Mouse (Mus musculus) hindbrain, embryonic 16.5 days (tissue): Measurements from ENCODE around the gene Gmps. TPM values are rescaled to one million over a fixed set of nuclear protein-coding genes. Genes with fewer than 3 reads are reported as not detected.

ENCODE experiments used
- ATAC-seq: fragments of 200-750 bp; cut with Nextera tagmentation; 2 replicates; pipeline ENCODE4 v1.8.0; 2017; ENCODE audit warnings: moderate TSS enrichment, moderate library complexity
- H3K27ac ChIP-seq: fragments of 300-500 bp; sonication (generic); 2 replicates; pipeline ENCODE4 v1.5.1; 2014; ENCODE audit warnings: low read depth, mild to moderate bottlenecking, control low read depth, low read length, moderate library complexity
- H3K27me3 ChIP-seq: fragments of 300-500 bp; sonication (generic); replicated peaks from 2 replicates; pipeline ENCODE4 v1.6.1; 2014; ENCODE audit warnings: low read length; ENCODE audit not compliant: control insufficient read depth, insufficient read depth
- H3K36me3 ChIP-seq: fragments of 300-500 bp; sonication (generic); 2 replicates; pipeline ENCODE4 v1.6.1; 2014; ENCODE audit warnings: mild to moderate bottlenecking, low read length, moderate library complexity, mixed read lengths; ENCODE audit not compliant: control insufficient read depth, insufficient read depth
- H3K4me1 ChIP-seq: fragments of 300-500 bp; sonication (generic); 2 replicates; pipeline ENCODE4 v1.6.1; 2014; ENCODE audit warnings: low read depth, low read length; ENCODE audit not compliant: control insufficient read depth, insufficient read depth
- H3K4me2 ChIP-seq: fragments of 300-500 bp; sonication (generic); 2 replicates; pipeline ENCODE4 v1.6.1; 2014; ENCODE audit warnings: mild to moderate bottlenecking, low read length, control low read depth, moderate library complexity
- H3K4me3 ChIP-seq: fragments of 300-500 bp; sonication (generic); 2 replicates; pipeline ENCODE4 v1.5.1; 2014; ENCODE audit warnings: mild to moderate bottlenecking, low read length, control low read depth, moderate library complexity
- H3K9ac ChIP-seq: fragments of 300-500 bp; sonication (generic); 2 replicates; pipeline ENCODE4 v1.6.1; 2014; ENCODE audit warnings: low read depth, mild to moderate bottlenecking, control low read depth, low read length, moderate library complexity
- H3K9me3 ChIP-seq: fragments of 300-500 bp; sonication (generic); 2 replicates; pipeline ENCODE4 v1.6.1; 2014; ENCODE audit warnings: mild to moderate bottlenecking, low read length, moderate library complexity; ENCODE audit not compliant: control insufficient read depth
- WGBS: fragments of 180-500 bp; shearing (Covaris S2); extraction: QIAGEN DNeasy Blood & Tissue Kit; methylation state at CpG from one replicate; pipeline ENCODE4 v1.1.7; 2014; 5-methylcytosine and 5-hydroxymethylcytosine counted together
- polyA plus RNA-seq: library from polyadenylated mRNA; unstranded; fragments of >200 nt; fragmentation: Nextera tagmentation; extraction: Ambion mirVana; gene quantifications from 2 replicates; pipeline ENCODE4 v1.2.1, GENCODE M21; 2015

Gmps gene
- polyA plus RNA-seq = 39.9 and 43.0 TPM in 2 replicates

GRCm38 (mm10) chr3:63975955-63976908 is at the start of gene Gmps:
TSS of gene Gmps (plus strand) at chr3:63976106.
- Histone ChIP-seq H3K4me1 (peaks cover 15% of the 10 kb centered on the region), H3K27ac (peak within 1 kb of the TSS; percentile 91), H3K4me3 (peak within 1 kb of the TSS; percentile 97), H3K9me3 (no peaks in the 10 kb centered on the region), H3K9ac (peak within 1 kb of the TSS; percentile 95), H3K4me2 (peak within 1 kb of the TSS; percentile 78), H3K36me3 (peaks cover 7% of the 10 kb centered on the region; the same call in 1 of the 2 replicates), H3K27me3 (no peaks in the 10 kb centered on the region)
- ATAC-seq = peak; percentile 100
- WGBS = under 1% methylated on average over 67 of the region's 67 CpGs

GRCm38 (mm10) chr3:63928878-63929859 is 46.7 kb upstream of the Gmps start, which contains the start of gene E130311K13Rik:
TSS of gene E130311K13Rik (minus strand) at chr3:63929472.
- Histone ChIP-seq H3K27me3 (no peaks in the 10 kb centered on the region), H3K4me1 (no peaks in the 10 kb centered on the region; the same call in 1 of the 2 replicates), H3K4me2 (peak within 1 kb of the TSS; percentile 78), H3K9me3 (no peaks in the 10 kb centered on the region), H3K27ac (peak within 1 kb of the TSS; percentile 77), H3K36me3 (no peaks in the 10 kb centered on the region; the same call in 1 of the 2 replicates), H3K9ac (peak within 1 kb of the TSS; percentile 86), H3K4me3 (peak within 1 kb of the TSS; percentile 62)
- WGBS = 4% methylated on average over 48 of the region's 48 CpGs
- peak; percentile 98 for ATAC-seq

GRCm38 (mm10) chr3:63938928-63939327 is 37.0 kb upstream of the Gmps start:
- no peaks in the 10 kb centered on the region for H3K27me3 ChIP-seq
- H3K4me2 ChIP-seq = no peak overlapping the region
- H3K9me3 ChIP-seq = no peaks in the 10 kb centered on the region
- H3K36me3 ChIP-seq = peaks cover under 1% of the 10 kb centered on the region; the same call in 1 of the 2 replicates
- H3K27ac ChIP-seq = no peak overlapping the region
- ATAC-seq = no peak
- WGBS = 72% methylated on average over 2 of the region's 2 CpGs
- H3K9ac ChIP-seq = no peak overlapping the region
- no peak overlapping the region for H3K4me3 ChIP-seq
- no peaks in the 10 kb centered on the region for H3K4me1 ChIP-seq

- Histone ChIP-seq H3K4me1 (no peaks in the 10 kb centered on the region), H3K36me3 (peaks cover 2% of the 10 kb centered on the region; the same call in 1 of the 2 replicates), H3K27me3 (no peaks in the 10 kb centered on the region), H3K4me2 (no peak overlapping the region), H3K9me3 (no peaks in the 10 kb centered on the region), H3K9ac (no peak overlapping the region), H3K4me3 (no peak overlapping the region), H3K27ac (no peak overlapping the region)
- no peak for ATAC-seq
- 87% methylated on average over 2 of the region's 2 CpGs for WGBS
Observed at GRCm38 (mm10) chr3:63941204-63941850, 34.6 kb upstream of the Gmps start.

GRCm38 (mm10) chr3:63949837-63950236 is 26.1 kb upstream of the Gmps start:
- H3K9me3 ChIP-seq = no peaks in the 10 kb centered on the region
- H3K4me2 ChIP-seq = no peak overlapping the region
- no peaks in the 10 kb centered on the region for H3K27me3 ChIP-seq
- no peak overlapping the region for H3K27ac ChIP-seq
- no peak overlapping the region for H3K9ac ChIP-seq
- 84% methylated on average over 3 of the region's 3 CpGs for WGBS
- no peak for ATAC-seq
- H3K4me1 ChIP-seq = no peaks in the 10 kb centered on the region
- H3K36me3 ChIP-seq = no peaks in the 10 kb centered on the region
- H3K4me3 ChIP-seq = no peak overlapping the region

- WGBS = 7% methylated on average over 25 of the region's 25 CpGs
- ATAC-seq = no peak
- peak overlapping the region; percentile 86 for H3K9ac ChIP-seq
- no peaks in the 10 kb centered on the region for H3K9me3 ChIP-seq
- peak overlapping the region; percentile 90 for H3K27ac ChIP-seq
- H3K4me3 ChIP-seq = peak overlapping the region; percentile 69
- H3K27me3 ChIP-seq = no peaks in the 10 kb centered on the region
- no peaks in the 10 kb centered on the region for H3K36me3 ChIP-seq
- peak overlapping the region; percentile 86 for H3K4me2 ChIP-seq
- peaks cover 17% of the 10 kb centered on the region for H3K4me1 ChIP-seq
Observed at GRCm38 (mm10) chr3:63963421-63964099, 12.3 kb upstream of the Gmps start.

- Histone ChIP-seq H3K27ac (peak within 1 kb of the TSS; percentile 90), H3K36me3 (no peaks in the 10 kb centered on the region), H3K4me2 (peak within 1 kb of the TSS; percentile 86), H3K4me1 (peaks cover 17% of the 10 kb centered on the region), H3K9me3 (no peaks in the 10 kb centered on the region), H3K9ac (peak within 1 kb of the TSS; percentile 86), H3K4me3 (peak within 1 kb of the TSS; percentile 69), H3K27me3 (no peaks in the 10 kb centered on the region; the same call in 1 of the 2 replicates)
- under 1% methylated on average over 69 of the region's 69 CpGs for WGBS
- ATAC-seq = peak; percentile 99
Observed at GRCm38 (mm10) chr3:63964100-63964921, 11.6 kb upstream of the Gmps start, which contains the start of gene Slc33a1. TSS of gene Slc33a1 (minus strand) at chr3:63964768.
